Mouse (Mus musculus) embryo, embryonic 10 days (tissue): Measurements from ENCODE around the gene Unk.
"Not testable (repeated sequence)": the region's sequence is repeated elsewhere in the genome, so short reads cannot be mapped to it uniquely, and the experiment has no call there.

Source experiments
- DNase-seq: peaks from one replicate; pipeline ENCODE4 v3.0.0-alpha.2; 2015; ENCODE audit warnings: low spot score

Gene Unk

DNA sequence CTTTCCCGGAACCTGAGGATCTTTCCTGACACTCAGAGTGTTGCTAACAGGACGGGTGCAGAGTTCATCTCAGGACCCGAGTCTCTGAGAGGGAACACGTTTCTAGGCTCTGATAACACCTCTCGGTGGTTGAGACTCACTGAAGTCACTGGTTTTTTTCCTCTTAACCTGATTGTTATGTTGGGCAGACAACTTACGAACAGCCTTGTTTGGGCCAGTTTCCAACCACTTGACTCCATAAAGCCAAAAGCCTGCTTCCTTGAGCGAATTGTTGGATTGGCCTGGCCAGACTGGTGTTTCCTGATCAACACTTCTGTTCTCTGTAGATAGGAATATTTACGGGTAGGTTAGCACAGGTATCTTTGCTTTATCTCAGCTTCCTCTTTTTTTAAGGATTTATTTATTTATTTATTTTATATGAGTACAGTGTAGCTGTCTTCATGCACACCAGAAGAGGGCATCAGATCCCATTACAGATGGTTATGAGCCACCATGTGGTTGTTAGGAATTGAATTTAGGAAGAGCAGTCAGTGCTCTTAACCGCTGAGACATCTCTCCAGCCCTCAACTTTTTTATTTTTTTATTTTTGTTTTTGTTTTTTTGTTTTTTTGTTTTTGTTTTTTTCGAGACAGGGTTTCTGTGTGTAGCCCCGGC lies 58.7 kb downstream of the Unk start:
- DNase-seq = no peak

DNA sequence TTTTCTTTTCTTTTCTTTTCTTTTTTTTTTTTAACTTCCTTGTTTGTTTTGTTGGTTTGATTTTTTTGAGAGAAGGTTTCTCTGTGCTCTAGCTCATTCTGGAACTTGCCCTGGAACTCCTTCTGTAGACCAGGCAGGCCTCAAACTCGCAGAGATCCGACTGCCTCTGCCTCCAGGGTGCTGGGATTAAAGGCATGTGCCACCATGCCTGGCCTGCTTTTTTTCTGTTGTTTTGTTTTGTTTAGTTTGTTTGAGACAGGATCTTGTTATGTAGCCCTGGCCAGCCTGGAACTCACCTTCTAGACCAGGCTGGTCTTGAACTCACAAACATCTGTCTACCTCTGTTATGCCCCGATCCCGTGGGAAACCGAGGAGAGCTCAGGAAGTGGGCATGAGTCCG lies 59.4 kb downstream of the Unk start:
- DNase-seq = no peak

DNA sequence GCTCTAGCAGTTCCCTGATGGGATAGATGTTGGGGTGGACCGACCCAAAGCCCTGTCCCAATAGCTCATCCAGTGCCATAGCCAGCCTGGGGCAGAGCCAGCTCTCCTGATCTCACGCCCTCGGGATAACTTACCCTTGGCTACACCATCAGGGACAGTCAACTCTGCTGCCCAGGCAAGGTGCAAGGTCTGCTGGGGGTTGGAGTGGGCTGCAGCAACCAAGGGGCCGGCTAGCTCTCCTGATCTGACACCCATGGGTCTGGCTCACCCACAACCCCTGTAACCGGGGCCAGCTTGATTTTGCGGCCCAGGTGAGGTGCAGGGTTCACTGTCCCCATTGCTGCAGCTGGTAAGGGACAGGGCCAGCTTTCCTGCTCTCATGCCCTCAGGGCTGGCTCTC lies 61.5 kb downstream of the Unk start:
- DNase-seq = no peak

DNA sequence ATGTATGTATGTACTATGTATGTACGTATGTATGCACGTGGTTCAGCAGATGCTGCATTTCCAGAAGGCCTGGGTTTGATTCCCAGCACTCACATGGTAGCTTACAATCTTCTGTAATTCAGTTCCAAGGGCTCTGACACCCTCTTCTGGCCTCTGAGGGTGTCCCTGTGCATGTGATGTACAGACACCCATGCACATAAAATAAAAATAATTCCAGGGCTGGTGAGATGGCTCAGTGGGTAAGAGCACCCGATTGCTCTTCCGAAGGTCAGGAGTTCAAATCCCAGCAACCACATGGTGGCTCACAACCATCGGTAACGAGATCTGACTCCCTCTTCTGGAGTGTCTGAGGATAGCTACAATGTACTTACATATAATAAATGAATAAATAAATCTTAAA lies 62.8 kb downstream of the Unk start:
- DNase-seq = not testable (repeated sequence)

DNA sequence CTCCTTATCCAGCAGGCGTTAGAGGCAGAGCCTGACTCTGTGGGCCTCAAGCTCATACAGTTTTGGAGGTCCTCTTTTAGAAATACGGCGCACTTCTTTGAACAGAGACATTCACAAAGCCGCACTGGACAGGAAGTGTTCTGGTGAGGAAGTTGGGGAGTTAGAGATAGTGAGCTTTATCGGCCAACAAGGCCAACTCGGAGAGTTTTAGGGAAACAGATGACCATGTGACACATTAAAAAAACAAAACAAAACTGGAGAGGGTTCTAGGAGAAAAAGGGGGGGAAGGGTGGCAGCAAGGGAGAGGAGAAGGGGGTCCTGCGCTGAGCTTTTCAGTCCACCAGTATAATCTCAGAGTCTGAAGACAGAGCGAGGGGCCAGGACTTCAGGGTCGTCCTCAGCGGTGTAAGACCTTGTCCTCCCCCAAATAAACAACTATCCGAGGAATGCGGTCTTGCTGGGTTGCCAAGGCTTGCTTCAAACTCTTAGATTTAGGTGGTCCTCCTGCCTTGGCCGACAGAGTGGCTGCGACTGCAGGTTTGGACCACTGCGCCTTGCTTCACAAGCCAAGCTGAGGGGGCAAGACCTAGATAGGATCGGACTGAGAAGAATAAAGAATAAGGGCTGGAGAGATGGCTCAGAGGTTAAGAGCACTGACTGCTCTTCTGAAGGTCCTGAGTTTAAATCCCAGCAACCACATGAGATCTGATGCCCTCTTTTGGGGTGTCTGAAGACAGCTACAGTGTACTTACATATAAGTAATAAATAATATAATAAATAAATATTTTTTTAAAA lies 63.8 kb downstream of the Unk start:
- DNase-seq = no peak

DNA sequence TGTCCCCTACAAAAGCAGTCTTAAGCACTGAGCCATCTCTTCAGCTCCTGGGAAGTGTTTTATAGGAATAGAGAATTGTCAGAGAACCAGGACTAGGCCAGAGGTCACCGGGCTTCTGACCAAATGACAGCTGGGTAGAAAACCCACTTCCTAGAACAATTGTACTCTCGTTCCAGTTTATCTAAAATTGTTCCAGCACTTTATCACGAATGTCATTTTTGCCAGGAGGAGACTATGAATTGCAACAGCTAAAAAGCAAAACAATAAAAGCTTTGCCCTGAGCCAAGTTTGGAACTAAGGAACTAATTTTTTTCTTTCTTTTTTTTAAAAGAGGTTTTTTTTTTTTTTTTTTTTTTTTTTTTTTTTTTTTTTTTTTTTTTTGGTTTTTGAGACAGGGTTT lies 65.5 kb downstream of the Unk start:
- no peak for DNase-seq

DNA sequence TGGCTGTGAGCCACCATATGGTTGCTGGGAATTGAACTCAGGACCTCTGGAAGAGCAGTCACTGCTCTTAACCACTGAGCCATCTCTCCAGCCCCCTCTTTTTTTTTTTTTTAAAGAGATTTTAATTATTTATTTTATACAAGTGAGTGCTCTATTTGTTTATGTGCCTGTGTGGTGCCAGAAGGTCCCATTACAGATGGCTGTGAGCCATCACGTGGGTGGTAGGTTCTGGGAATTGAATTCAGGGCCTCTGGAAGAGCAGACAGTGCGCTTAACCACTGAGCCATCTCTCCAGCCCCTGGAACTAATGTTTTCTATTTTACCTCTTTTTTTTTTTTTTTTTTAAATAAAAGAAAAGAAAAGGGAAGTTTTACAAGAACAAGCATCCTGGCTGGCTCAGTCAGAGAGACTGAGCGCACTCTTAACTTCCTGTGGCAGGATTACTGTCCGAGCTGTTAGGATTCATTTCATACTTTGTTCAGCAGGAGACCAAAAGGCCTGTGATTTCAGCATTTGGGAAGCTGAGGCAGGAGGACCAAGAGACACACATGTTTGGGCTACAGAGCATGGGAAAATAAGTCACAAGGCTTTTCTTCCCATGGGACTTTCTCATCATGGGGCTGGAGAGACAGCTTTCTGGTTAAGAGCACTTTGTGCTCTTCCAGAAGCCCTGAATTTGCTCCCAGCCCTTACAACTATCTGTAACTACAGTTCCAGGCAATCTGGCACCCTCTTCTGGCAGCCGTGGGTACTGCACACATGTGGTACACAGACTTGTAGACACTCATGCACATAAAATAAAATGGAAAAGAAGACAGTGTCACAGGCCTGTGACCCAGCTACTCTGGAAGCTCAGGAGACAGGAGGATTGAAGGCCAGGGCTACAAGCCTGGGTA lies 66.3 kb downstream of the Unk start:
- peak; percentile 47 for DNase-seq

DNA sequence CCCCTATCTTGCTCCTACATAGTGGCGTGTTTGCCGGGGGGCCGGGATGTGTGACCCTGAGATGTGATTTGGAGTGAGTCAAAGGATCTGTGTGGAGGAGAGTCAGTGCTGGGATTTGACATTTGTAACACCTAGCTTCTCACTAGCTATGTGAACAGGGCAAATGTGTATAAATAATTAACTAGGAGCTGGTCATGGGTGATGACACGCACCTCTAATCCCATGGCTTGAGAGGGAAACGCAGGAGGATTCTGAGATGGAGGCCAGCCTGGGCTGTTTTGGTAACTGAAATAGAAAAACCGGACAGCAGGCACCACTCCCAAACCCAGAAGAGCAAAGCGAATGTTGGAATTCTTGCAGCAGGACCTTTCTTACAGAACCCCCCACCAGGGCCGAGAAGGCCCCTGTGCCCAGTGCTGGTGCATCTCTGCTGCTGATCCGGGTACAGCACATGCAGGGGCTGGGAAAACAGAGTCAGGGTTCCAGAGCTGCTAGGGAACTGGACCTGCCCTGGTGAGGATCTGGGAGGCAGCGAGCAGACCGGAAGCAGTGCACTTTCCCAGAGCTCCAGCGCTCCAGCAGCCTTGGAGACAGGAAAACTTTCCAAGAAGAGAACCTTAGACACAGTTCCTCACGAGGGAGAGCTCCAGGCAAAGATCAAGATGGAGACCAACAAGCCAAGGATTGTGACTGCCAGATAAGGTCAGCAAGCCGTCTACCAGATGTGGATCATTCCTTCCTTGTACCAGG lies 68.8 kb downstream of the Unk start:
- DNase-seq = no peak

DNA sequence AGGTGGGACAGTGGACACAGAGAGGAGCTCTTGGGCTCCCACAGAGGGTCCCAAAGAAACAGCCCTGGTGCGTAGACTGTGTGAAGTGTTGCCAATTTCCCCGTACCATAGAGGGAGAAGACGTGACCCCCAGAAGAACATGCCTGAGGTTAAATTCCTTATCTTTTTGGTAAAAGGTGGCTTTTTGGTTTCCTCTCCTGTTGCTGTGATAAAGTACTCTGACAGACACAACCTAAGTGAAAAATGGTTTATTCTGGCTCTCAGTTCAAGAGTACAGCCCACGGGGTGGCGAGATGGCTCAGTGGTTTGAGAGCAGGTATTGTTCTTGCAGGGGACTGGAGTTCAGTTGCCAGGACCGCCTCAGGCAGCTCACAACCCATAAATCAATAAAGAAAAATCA lies 69.3 kb downstream of the Unk start:
- DNase-seq = no peak

DNA sequence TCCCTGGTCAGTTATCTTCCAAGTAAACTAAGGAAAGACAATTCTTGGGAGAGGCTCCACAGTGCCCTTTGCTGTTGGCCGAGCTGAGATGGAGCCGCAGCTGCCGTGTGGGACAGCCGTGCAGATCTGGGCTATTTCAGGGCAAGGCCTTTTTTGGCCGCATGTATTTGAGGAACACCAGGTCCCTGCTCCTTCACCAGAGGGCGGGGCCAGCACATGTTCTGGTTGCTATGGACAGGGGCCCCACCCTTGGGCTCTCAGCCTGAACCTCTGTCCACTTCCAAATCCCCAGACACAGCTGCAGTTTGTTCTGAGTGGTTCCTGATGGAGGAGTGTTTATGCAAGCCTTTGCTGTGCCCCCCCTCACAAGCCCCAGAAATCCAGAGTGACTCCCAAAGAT lies 70.3 kb downstream of the Unk start:
- no peak for DNase-seq

DNA sequence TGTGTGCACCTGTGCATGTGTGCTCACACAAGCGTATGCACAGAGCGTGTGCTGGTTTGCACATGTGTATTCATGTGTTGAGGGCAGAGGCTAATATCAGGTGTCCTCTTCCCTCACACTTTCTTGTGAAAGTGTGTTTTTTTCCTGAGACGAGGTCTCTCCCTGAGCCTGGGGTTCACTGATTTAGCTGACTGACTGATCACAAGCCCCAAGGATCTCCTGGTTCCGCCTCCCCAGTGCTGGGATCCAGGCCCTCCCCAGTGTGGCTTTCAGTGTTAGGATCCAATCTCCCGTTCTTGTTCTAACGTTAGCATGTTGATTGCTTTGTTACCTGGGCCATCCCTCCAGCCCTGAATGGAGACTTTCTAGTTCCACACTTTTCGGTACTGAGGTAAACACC lies 70.7 kb downstream of the Unk start:
- no peak for DNase-seq

DNA sequence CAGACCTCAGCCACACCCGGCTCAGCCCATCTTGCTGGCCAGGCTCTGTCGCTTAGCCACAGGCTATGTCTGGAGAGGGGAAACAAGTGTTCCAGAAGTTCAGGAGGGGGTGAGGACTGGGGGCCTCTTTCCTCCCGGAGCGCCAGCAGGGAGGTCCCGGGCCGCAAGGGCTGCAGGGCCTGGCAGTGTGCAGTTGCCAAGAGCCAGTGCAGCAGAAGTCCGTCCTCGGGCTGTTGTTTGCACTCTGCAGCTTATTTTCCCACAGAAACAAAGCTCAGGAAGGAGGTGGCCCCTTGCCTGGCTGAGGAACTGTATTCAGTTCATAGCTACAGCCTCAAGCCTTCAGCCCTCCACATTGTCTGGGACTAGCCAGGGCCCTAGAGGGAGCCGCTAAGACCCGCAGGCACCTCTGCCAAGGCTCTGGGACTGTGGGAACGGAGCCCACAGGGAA lies 71.8 kb downstream of the Unk start:
- DNase-seq = peak; percentile 32

DNA sequence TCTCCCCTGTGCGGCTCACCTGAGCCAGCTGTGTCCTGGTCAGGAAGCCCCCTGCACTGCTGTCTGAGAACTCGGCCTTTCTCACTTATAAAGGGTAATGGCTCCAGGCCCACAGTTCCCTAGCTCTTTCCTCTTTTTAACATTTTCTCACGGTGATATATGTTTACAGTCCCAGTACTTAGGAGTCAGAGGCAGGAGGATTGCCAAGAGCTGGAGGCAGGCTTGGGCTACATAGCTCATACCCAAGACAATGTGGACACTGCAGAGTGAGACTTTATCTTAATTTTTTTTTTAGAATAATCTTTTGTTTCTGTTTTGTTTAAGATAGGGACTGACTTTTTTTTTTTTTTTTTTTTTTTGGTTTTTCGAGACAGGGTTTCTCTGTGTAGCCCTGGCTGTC lies 72.3 kb downstream of the Unk start:
- no peak for DNase-seq

DNA sequence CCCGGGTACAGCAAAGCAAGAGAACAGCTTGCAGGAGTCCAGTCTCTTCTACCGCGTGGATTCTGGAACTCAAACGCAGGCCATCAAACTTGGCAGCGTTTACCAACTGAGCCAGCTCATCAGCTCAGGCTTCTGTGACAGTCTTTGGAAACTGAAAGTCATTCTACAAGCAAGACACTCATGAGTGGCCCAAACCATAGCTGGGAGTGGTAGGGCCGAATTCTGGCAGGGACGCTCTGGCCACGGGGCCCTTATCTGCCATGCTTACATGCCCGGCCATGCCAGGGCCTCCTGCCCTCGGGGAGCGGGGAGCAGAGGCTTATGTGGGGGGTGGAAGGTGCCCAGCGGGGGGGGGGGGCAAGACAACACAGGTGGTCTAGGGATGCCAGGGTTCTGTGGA lies 73.5 kb downstream of the Unk start:
- no peak for DNase-seq

DNA sequence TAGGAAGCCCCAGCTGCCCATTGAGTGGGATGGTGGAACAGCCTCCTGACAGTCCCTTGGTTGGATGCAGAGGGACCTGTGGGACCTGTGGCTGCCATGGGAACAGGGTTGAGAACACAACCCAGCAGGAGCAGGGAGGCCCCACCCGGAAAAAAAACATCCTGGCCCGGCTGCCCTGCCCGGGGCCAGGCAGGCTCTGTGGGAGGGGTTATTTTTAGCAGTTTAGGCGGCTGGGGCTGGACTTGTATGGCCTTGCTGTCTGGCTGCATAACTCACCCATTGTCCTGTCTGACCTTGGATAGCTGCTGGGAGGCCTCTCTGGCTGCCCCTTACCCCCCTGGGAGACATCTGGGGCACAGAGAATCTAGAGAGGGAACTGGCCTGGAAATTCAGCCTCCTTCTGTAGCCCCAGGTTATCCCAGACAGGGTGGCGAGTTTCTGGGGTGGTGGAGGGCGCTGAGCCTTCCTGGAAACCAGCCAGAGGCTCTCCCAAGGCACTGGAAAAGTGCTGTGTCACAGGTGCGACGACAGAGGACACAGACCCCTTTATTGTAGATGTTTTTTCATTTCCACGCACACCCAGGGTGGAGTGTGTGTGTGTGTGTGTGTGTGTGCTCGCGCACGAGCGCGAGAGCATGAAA lies 74.0 kb downstream of the Unk start:
- peak; percentile 57 for DNase-seq

DNA sequence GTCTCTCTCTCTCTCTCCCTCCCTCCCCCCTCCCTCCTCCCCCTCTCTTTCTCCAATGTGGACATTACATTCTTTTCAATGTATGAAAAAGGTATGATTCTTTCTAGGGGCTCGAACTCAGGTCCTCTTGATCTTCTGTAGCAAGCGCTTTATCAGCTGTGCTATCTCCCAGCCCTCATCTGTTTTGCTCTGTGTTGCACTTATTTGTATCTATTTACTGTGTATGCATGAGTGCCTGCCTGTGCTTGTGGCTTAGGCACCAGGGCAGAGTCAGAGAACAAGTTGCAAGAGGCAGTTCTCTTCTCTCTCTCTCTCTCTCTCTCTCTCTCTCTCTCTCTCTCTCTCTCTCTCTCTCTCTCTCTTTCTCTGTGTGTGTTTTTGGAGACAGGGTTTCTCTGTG lies 74.9 kb downstream of the Unk start:
- no peak for DNase-seq

DNA sequence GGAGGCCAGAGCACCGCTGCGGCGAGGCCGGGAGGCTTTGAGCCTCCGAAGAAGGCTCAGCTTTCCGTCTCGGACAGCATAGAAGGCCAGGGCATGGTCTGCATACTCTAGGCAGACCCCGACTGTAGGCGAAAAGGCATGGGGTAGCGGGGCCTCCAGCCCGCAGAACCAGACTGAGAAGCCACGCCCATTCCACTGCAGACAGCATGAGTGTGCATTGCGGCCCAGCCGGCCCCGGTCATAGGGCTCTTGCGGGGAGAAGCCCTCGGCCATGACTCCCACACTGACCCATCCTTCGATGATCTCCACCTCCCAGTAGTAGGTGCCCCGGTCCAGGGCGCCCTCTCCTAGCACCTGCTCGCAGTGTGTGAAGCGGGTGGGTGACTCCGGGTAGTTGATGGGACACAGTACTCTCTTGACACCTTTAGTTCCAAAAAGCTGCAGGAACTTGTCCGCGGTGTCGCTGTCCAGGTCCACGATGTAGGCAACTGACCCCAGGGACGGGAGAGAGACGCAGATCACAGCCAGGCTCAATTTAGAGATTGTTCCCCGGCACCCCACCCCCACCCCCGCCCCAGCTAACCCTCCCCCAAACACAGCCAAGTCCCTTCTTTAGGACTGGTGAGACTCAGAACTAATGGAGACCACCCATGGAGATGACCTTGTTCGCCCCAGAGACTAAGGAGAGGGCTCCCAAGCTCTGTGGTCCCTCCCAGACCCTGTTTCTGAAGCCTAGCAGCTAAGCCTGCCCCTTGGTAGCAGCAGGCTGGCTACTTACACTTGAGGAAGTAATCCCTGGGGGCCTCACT lies 76.2 kb downstream of the Unk start:
- peak; percentile 64 for DNase-seq

DNA sequence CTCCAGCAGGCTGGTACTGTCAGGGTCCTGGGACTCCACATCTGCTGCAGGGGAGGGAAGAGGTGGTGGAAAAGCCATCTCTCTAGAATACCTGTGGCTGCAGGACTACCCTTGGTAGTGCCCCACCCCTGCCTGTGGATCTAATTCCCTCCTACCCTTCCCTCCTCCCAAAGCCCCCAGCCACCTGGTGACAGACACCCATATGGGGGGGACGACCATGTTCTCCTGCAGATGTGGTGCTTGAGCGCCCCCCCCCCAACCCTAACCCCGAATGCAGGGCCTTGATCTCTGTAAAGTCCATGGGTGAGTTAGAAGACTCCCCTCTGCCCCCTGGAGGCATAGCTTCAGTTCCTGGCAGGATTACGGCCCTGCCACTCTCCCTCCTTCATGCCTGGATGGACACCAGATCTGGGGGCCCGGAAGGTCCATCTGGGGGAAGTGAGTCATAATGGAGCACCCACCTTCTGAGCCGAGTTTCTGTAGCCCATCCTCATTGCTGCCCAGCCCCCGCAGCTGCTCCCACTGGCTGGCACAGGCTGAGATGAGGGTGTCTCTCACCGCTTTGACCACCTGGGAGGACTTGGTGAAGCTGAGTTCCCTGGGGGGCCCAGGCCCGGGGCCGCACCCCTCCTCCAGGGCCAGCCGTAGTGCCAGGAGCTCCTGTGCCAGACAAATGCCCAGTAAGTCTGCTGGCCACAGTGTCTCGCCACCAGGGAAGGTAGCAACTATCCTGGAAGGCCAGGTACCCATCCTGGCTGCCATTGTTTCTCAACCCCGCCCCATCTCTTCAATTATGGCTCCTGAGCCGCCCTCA lies 77.0 kb downstream of the Unk start:
- DNase-seq = peak; percentile 38

DNA sequence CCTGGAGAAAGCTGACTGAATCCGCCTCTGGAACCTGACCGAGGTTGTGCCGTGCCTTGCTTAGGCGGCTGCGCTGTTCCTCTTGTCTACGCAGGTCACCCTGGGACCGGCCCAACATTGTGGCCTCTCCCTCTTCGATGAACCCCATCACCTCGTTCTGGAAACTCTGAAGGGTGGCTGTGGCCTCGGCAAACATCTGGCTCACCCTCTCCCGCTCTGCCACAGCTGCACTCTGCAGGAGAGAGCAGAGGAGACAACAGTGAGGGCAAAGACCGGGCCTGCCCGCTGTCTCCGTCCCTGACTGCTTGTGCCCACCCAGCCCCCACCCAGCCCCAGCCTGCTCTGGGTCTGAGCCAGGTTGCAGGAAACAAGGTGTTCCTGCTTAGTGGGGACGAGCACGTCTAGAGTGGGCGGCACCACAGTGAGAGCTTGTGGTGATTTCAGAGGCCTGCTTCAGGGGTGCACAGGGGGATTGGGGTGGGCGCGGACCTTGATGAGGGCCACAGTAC lies 77.7 kb downstream of the Unk start:
- no peak for DNase-seq
